Mouse (Mus musculus): ENCODE results near the gene Spi1. TPM values are rescaled to one million over a fixed set of nuclear protein-coding genes. Genes with fewer than 3 reads are reported as not detected.

Spi1 gene
- total RNA-seq (2014; rRNA removed), result 3.7 and 4.8 TPM in 2 replicates
- polyA plus RNA-seq (2012; rRNA removed), result 9.5 and 16.5 TPM in 2 replicates

DNA sequence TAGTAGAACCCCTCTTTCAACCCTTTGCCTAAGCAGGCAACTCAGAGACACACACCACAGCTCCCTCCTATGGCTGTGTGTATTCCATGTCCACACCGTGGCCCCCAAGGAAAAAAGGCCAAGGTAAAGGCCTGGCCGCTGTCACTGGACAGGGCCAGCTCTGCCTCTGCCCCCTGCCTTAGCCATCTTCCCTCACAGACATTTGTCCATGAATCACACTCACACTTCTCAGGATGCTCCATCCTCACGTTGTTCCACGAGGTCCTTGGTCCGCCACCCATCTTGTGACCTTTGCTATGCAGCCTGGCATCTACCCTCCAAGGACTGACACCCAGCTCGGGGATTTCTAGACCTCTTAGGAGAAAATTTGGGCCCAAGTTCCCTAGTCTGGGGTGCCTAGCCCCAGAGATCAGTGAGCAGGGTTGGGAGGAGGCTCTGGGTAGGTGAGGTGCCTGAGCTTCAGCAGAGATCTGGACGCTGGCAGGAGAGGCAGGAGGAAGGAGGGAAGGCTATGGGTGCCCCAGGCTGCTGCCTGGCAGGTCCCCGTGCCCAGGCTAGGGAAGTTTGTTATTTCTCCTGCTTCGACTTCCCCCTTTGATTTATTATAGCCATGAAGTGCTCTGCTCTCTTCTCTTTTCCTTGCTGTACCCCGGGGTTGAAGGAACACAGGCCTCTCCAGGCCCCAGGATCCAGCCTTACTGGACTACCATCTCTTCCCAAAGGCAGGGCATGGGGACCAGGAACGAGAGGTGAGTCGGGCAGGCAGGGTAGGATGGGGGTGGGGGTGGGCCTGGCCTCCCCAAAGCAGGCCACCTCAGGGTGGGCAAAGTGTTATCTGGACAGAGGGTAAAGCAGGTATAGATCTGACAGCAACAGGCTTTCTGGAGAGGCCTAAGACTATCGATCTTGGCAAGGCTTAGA, at the start of gene Spi1:
TSS of gene Spi1 (plus strand) at position 616 of the 921 bp plus-strand sequence.
- Histone ChIP-seq H3K36me3 (ENCODE audit: control insufficient read depth, insufficient read depth, low read length) (no peaks in the 10 kb centered on the region), H3K4me3 (ENCODE audit: insufficient read depth, low read depth, low read length) (peak within 1 kb of the TSS; percentile 18; the same call in 1 of the 2 replicates), H3K4me1 (ENCODE audit: control insufficient read depth, insufficient read depth, low read length) (no peaks in the 10 kb centered on the region; the same call in 1 of the 2 replicates), H3K27ac (replicated peaks; ENCODE audit: insufficient read depth, low read depth, low read length) (peak within 1 kb of the TSS; percentile 84), H3K27me3 (ENCODE audit: control insufficient read depth, insufficient read depth, low read length) (peaks cover 2% of the 10 kb centered on the region; the same call in 1 of the 2 replicates), H3K79me2 (ENCODE audit: control insufficient read depth, insufficient read depth, low read length) (no peaks in the 10 kb centered on the region), H3K9ac (ENCODE audit: low read depth, low read length) (peak within 1 kb of the TSS; percentile 71)
- no peak for DNase-seq (ENCODE audit: extremely low read depth, low read depth, low spot score)
- WGBS, result 83% methylated on average over 13 of the region's 13 CpGs
- TF ChIP-seq CTCF (IDR thresholded peaks at IDR 0.05; ENCODE audit: low read depth, low read length), result no peak
- TF ChIP-seq POLR2A (IDR thresholded peaks at IDR 0.05; ENCODE audit: extremely low read depth, insufficient read depth, low read length), result no peak

DNA sequence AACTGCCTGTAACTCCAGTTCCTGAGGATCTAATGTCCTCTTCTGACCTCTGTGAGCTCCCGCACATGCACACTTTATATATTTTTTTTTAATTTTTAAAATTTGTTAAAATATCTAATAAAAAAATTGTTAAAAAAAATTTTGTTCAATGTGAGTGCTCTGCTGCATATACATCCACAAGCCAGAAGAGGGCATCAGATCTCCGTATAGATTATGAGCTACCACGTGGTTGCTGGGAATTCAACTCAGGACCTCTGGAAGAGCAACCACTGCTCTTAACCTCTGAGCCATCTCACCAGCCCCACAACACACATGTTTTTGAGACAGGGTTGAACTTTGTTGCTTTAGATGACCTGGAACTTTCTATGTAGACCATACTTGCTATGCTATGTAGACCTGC, 49.2 kb upstream of the Spi1 start:
- Histone ChIP-seq H3K9ac (ENCODE audit: low read depth, low read length) (no peak overlapping the region), H3K4me1 (ENCODE audit: control insufficient read depth, insufficient read depth, low read length) (no peaks in the 10 kb centered on the region; the same call in none of the 2 replicates), H3K27me3 (ENCODE audit: control insufficient read depth, insufficient read depth, low read length) (no peaks in the 10 kb centered on the region), H3K27ac (replicated peaks; ENCODE audit: insufficient read depth, low read depth, low read length) (no peak overlapping the region), H3K36me3 (ENCODE audit: control insufficient read depth, insufficient read depth, low read length) (no peaks in the 10 kb centered on the region), H3K4me3 (ENCODE audit: insufficient read depth, low read depth, low read length) (no peak overlapping the region), H3K79me2 (ENCODE audit: control insufficient read depth, insufficient read depth, low read length) (no peaks in the 10 kb centered on the region)
- TF ChIP-seq POLR2A (IDR thresholded peaks at IDR 0.05; ENCODE audit: extremely low read depth, insufficient read depth, low read length), result no peak
- TF ChIP-seq CTCF (IDR thresholded peaks at IDR 0.05; ENCODE audit: low read depth, low read length), result 0 out of 2 replicates have a peak, but pooled peaks have one; percentile 1
- 32% methylated on average over 3 of the region's 3 CpGs for WGBS
- DNase-seq (ENCODE audit: extremely low read depth, low read depth, low spot score), result no peak

DNA sequence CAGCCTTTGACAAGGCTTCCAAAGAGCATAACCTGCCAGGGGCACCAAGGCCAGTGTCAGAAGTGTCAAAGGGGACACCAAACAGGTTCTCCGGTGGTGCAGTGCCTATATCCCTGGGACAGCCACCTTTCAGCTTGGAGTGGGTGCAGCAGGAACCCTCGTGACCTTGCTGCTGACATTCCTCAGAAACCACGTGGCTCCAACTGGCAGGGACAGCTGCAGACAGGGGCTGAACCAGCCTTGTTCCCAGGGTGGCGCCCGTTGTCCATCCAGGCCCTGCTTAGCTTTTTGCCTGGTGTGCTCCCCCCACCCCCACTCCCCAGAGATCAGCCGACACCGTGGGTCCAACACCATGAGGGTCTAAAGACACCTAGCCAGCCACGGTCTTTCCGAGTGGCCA, 46.8 kb upstream of the Spi1 start, which contains the start of gene Rapsn:
TSS of gene Rapsn (plus strand) at position 236 of the 400 bp plus-strand sequence.
- no peaks in the 10 kb centered on the region for H3K36me3 ChIP-seq (ENCODE audit: control insufficient read depth, insufficient read depth, low read length)
- H3K27me3 ChIP-seq (ENCODE audit: control insufficient read depth, insufficient read depth, low read length), result no peaks in the 10 kb centered on the region
- WGBS, result 65% methylated on average over 9 of the region's 9 CpGs
- no peak within 1 kb of the TSS for H3K4me3 ChIP-seq (ENCODE audit: insufficient read depth, low read depth, low read length)
- no peaks in the 10 kb centered on the region; the same call in none of the 2 replicates for H3K4me1 ChIP-seq (ENCODE audit: control insufficient read depth, insufficient read depth, low read length)
- no peak for DNase-seq (ENCODE audit: extremely low read depth, low read depth, low spot score)
- H3K9ac ChIP-seq (ENCODE audit: low read depth, low read length), result no peak within 1 kb of the TSS
- H3K27ac ChIP-seq (replicated peaks; ENCODE audit: insufficient read depth, low read depth, low read length), result no peak within 1 kb of the TSS
- no peaks in the 10 kb centered on the region for H3K79me2 ChIP-seq (ENCODE audit: control insufficient read depth, insufficient read depth, low read length)
- TF ChIP-seq CTCF (IDR thresholded peaks at IDR 0.05; ENCODE audit: low read depth, low read length) (no peak), POLR2A (IDR thresholded peaks at IDR 0.05; ENCODE audit: extremely low read depth, insufficient read depth, low read length) (no peak)

DNA sequence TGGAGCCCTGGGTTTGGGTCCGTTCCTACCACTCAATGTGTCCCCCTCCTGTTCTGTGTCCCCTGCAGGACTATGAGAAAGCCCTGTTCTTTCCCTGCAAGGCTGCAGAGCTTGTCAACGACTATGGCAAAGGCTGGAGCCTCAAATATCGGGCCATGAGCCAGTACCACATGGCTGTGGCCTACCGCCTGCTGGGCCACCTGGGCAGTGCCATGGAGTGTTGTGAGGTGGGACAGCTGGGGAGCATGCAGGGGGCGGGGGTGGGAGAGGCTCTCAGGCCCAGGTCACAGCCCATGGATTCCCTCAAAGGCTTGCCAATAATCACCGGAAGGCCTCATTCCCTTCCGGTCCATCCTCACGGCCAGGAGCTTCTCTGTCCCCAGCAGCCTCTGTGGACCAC, 40.4 kb upstream of the Spi1 start:
- H3K27ac ChIP-seq (replicated peaks; ENCODE audit: insufficient read depth, low read depth, low read length), result no peak overlapping the region
- no peak overlapping the region for H3K4me3 ChIP-seq (ENCODE audit: insufficient read depth, low read depth, low read length)
- DNase-seq (ENCODE audit: extremely low read depth, low read depth, low spot score), result no peak
- no peaks in the 10 kb centered on the region for H3K36me3 ChIP-seq (ENCODE audit: control insufficient read depth, insufficient read depth, low read length)
- no peaks in the 10 kb centered on the region for H3K27me3 ChIP-seq (ENCODE audit: control insufficient read depth, insufficient read depth, low read length)
- H3K9ac ChIP-seq (ENCODE audit: low read depth, low read length), result no peak overlapping the region
- no peaks in the 10 kb centered on the region for H3K79me2 ChIP-seq (ENCODE audit: control insufficient read depth, insufficient read depth, low read length)
- WGBS, result 83% methylated on average over 8 of the region's 8 CpGs
- no peak for TF ChIP-seq POLR2A (IDR thresholded peaks at IDR 0.05; ENCODE audit: extremely low read depth, insufficient read depth, low read length)
- TF ChIP-seq CTCF (IDR thresholded peaks at IDR 0.05; ENCODE audit: low read depth, low read length), result no peak
- H3K4me1 ChIP-seq (ENCODE audit: control insufficient read depth, insufficient read depth, low read length), result no peaks in the 10 kb centered on the region

DNA sequence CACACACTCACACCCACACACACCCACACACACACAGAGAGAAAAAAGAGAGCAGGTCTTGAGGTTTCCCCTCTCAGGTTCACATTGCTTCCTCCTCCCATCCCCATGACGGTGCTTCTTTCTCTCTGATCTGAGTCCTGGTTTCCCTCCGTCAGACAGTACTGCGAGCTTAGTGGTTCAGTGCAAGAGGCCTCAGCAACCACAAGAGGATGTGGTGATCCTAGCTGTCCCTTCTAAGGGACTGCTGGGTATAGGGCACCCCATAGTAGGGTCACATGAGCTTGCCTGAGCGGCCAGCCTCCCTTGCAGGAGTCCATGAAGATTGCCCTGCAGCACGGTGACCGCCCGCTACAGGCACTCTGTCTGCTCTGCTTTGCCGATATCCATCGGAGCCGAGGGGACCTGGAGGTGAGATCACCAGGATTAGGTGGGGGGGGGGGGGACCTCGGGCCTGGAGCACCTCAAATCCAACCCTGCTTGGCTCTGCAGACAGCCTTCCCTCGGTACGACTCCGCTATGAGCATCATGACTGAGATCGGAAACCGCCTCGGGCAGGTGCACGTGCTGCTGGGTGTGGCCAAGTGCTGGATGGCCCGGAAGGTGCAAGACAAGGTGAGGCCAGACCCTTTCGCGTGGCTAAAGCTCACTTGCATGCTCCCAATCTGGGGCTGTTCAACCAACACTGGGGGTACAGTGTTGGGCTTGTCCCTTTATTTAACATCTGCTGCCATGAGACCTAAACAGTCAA, 39.4 kb upstream of the Spi1 start:
- no peak for TF ChIP-seq CTCF (IDR thresholded peaks at IDR 0.05; ENCODE audit: low read depth, low read length)
- no peak for TF ChIP-seq POLR2A (IDR thresholded peaks at IDR 0.05; ENCODE audit: extremely low read depth, insufficient read depth, low read length)
- Histone ChIP-seq H3K27me3 (ENCODE audit: control insufficient read depth, insufficient read depth, low read length) (no peaks in the 10 kb centered on the region), H3K79me2 (ENCODE audit: control insufficient read depth, insufficient read depth, low read length) (no peaks in the 10 kb centered on the region), H3K9ac (ENCODE audit: low read depth, low read length) (no peak overlapping the region), H3K36me3 (ENCODE audit: control insufficient read depth, insufficient read depth, low read length) (no peaks in the 10 kb centered on the region), H3K4me3 (ENCODE audit: insufficient read depth, low read depth, low read length) (no peak overlapping the region), H3K4me1 (ENCODE audit: control insufficient read depth, insufficient read depth, low read length) (no peaks in the 10 kb centered on the region), H3K27ac (replicated peaks; ENCODE audit: insufficient read depth, low read depth, low read length) (no peak overlapping the region)
- DNase-seq (ENCODE audit: extremely low read depth, low read depth, low spot score), result no peak
- 69% methylated on average over 21 of the region's 21 CpGs for WGBS

Data from liver, adult 2 months (tissue).